Mouse (Mus musculus) frontal cortex, postnatal 36 days (tissue): ENCODE measurements at regions not wholly inside any gene's neighbourhood (a gene's known extent, or its start where the extent isn't known, plus 50 kb on each side); places are given as distances from the start of the nearest gene placed in this dataset.

Source experiments
- DNase-seq, 2 experiments: peaks; one replicate each; pipeline ENCODE4 v3.0.0; 2022; ENCODE audit warnings: low spot score in 2 of 2

DNA sequence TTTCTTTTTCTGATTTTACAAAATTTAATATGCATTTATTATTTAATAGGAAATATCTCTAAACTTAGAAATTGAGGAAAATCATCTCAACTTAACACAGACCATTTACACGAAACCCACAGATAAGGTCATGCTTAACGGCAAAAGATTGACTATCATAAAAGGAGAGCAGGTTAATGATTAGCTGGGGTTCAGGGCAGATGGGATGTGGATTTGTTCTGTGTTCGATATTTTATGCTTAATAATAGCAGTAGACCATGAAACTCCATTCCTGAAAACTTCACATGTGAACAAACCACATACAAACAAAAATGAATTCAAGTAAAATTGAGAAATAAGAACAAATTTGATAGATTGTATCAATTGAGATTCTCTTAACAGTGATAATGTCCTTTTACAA is 160.4 kb upstream of the Serp2 start:
- no peak for DNase-seq

DNA sequence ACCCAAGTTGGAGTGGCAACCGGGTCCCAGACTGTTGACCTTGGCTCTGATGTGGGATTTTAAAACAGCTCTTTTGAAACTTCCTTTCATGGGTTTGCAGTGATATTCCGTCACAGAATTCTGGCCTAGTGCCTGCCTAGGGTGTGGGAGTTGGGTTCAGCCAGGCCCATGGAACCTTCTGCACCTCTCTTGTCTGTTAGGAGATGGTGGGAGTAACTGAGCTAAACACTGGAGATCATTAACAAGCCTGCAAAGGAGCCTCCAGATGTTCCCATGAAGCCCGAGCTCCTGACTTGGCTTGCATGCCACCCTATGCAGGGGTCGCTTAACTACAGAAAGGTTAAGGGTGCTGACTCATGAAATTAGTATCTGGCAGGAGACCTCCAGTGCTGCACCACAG is 158.0 kb upstream of the Serp2 start:
- DNase-seq = no peak

DNA sequence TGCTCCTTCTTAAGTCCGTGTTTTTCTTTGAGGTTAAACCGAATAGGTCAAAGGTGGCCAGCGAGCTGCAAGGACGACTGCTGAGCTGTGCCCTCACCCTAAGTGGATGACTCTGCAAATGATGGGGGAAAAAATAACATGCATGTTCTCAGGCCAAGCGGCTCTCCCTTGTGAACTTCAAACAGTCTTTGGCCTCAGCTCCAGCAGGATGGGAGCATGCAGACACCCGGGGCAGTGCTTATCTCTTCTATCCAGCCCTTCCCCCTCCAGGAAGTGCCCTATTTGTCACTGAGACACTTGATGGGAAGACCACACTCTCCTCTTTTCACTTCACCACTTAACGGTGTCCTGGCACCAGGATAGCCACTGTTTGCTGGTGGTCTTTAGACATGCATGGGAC is 157.3 kb upstream of the Serp2 start:
- no peak for DNase-seq

DNA sequence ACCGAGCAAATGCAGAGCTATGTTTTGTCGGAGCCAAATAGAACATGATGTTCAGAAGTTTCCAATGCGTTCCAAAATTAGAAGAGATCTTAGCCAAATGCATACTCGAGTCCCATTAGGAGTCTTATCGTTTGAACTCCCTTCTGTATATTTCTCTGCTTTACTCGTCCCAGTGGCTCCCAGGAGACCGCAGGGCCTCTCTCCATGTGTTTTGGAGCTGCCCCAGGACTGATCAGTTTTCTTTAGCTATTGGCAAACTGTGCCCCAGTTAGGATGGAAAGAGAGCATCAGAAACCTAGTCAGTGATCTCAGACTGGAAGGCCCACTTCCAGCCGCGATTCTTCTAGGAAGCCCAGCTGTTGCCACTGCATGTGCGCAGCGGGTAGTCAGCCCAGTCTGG is 152.0 kb upstream of the Serp2 start:
- peak; percentile 24 to 38 for DNase-seq

DNA sequence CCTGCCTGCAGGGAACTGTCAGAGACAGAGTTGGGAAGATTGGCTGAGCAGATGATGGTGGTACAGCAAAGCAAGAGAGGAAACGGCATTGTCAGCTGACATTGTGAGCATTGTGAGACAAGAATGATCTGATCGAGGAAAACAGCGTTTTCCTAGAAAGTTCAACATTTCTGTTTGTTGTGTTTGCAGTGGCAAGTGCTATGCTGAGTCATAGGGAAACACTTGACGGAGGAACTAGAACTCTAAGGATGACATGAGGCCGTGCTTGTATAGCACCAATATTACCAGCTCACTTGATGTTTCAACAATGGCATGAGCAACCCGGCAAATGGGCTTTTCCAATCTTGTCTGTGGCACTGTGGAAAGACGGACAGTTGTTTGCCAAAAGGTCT is 146.7 kb upstream of the Serp2 start:
- no peak for DNase-seq

DNA sequence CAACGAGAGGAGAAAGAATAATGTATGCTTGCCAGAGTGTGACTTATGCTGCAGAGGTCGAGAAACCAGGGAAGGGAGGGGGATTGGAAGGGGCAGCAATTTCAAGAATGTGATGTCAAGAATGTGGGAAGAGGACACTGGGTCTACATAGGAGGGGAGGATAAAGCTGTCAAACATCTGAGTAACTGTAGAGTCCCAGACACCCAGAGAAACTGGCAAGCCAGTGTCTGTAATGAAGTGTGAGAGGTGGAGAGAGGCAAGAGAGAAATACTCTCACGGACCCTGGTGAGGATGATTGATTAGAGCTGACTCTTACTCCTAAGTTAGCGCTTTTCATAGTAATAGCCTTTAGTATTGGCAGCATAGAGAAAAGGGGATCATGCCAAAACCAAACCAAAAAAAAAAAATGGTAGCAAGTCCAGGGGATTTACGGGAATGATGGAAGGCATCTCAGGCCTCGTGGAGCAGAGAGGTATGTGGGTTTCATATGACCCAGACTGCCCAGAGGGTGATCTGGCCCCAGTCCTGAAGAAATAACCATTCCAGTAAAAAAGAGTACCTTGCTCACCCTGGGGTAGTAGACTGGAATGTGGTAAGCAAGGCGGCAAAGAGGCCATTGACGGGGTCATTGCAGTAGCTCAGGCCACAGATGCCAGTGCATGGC is 146.2 kb upstream of the Serp2 start:
- no peak for DNase-seq

DNA sequence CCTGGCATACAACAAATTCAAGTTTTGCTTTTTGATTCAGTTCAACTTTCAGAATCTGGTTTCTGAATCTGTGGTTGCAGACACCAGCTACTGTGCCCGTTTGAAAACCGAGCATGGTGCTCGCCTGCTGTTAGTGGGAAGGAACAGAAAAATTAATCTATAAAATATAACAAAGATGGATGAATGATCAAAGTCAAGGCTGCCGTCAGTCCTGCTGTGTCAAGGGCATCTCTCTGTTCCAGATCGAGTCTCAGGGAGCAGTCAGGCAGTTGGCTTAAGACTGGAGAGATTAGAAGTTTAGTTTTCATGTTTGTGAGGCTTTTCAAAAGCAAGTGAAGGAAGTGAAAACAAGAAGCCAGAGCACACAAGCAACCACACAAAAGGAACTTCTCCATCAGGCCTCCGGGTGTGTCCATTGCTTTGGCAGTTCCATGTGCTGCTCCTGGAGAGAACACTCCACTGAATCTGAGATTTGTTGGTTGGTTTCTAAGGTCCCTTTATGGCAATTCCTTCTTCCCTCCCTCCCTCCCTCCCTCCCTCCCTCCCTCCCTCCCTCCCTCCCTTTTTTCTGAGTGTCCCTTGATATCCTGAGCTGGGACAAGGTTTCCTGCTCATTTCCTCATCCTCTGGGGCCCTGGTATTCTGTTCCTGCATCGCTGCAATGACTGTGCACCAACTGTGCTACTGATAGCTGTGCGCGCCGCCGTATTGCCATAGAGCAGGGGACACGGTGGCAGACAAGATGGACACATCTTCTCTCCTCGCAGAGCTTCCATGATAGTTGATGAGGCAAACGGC is 145.4 kb upstream of the Serp2 start:
- DNase-seq = no peak

DNA sequence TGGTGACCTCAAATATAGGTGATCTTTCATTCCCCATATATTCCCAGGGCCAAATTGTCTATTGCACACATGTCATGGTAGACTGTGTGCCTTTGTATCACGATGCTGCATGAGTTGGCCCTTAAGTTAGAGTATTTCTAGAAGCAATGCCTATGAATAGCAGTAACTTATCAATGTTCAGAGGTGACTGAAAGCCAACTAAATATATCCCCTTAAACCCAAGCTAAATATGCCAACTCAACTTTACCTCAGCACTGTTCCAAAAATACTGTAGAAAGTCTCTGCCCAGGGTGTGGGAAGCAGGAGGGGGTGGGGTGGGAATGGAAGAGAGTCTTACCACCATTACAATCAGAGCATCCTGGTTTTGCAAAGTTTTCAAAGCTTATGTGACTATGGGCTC is 144.6 kb upstream of the Serp2 start:
- no peak for DNase-seq

DNA sequence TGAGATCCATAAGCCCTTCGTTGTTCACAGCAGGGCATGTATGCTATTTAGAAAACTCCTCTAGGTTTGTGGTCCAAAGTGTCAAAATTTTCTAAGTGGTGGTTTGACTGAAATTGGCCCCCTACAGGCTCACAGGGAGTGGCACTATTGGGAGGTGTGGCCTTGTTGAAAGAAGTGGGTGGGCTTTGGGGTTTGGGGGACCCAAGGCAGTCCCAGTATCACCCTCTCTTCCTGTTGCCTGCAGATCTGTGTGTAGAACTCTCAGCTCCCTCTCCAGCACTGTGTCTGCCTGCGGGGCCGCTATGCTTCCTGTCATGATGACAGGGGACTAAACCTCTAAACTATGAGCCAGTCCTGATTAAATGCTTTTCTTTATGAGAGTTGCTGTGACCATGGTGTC is 144.1 kb upstream of the Serp2 start:
- no peak for DNase-seq

DNA sequence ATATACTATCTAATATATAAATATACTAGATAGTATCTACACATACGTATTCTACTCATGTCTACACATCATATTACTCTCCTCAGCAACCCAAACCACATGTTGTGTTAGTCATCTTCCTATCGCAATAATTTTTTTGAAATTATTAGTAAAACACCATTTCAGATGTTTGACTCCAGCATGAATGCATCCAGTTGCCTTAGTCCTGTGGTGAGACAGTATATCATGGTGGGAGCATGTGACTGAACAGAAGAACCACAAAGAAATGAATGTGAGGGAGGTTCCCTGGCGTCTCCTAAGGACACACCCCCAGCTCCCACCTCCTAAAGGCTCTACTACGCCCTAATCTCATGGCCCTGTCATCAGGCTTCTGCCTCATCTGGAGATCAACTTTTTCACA is 143.5 kb upstream of the Serp2 start:
- DNase-seq = no peak

DNA sequence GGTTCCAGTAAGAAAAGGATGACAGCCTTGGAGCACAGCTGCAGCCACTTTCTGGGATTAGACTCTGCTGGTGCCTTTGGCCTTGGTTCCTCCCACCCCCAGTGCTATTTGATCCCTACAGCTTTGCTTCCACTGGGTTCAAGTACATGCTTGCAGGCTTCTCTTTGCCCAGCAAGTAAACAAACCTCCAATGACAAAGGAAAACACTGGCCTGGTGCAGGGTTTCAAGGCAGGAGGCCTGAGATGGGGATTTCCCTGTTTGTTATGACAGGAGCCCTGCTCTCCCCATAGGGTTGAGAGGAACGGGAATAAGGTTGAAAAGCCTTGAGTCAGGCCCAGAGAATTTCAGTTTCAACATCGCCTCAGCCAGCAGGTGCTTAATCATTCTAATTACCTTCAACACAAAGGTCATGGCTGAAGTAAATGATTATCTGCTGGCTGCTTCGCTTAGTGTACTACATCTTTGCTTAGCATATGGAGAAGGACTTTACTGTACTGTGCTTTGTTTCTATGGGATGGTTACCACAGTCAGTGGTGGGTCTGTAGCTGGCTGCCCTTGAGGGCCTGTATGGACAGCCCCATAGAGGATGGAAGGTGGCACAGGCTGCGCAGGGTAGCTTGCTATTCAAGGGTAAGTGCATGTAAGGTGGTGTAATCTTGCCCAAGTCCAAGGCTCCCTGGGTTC is 142.2 kb upstream of the Serp2 start:
- no peak for DNase-seq

DNA sequence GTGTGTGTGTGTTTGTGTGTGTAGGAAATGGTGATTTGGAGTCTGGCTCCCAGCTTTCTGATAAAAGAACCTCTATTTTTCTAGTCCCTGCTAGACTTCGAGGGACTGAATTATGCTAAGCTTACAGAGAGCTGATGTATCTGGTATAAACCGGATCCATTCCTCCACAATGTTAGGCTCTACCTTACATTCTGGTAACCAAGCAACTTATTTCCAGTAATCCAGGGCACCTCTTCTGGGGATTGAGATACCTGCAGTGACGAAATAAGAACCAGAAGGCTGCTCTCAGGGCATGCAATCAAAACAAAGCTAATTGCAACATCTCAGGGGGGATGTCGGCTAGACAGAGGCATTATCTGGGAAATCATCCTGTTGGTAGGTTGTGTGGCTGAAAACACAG is 140.0 kb upstream of the Serp2 start:
- no peak for DNase-seq

DNA sequence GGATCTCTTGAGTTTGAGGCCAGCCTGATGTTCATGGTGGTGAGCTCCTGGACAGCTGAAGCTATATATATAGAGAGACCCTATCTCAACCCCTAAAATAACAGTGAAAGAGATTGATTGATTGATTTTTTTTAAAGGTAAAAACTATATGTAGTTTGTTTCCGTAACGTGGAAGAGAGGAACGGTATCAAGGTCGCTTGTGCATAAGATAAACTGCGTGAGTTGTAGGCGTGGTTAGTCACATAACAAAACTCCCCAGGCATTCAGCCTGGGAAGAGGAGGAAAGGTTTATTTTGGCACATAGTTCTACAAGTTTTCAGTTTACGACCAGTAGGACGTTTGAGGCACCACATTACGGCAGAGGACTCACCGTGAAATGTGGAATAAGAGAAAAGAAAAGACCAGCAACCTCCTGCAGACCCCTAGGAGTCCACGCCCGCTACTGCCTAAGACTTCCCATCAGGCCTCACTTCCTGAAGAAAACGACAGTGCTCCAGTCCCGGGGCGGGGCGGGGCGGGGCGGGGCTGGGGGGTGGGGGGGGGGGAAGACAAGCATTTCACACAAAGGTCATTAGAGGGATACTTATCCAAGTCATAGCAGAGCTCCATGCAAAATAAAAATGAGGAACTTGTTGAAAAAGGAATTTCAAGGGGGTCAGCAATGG is 139.1 kb upstream of the Serp2 start:
- DNase-seq = no peak

DNA sequence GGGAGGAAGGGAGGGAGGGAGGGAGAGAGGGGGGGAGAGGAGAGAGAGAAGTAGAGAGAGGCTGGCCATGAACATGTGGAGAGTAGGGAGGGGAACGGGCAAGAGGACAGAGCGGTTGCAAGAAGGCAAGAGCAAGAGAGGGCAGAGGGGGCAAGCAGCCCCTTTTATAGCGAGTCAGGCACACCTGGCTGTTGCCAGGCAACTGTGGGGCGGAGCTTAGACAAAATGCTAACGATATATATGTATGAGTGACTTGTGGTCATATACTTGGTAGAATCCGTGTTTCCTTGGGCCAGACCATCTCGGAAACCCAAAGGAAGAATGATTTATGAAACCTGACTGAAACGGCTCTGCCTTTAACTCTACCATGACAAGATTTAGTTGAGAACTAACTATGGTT is 138.2 kb upstream of the Serp2 start:
- DNase-seq = no peak

DNA sequence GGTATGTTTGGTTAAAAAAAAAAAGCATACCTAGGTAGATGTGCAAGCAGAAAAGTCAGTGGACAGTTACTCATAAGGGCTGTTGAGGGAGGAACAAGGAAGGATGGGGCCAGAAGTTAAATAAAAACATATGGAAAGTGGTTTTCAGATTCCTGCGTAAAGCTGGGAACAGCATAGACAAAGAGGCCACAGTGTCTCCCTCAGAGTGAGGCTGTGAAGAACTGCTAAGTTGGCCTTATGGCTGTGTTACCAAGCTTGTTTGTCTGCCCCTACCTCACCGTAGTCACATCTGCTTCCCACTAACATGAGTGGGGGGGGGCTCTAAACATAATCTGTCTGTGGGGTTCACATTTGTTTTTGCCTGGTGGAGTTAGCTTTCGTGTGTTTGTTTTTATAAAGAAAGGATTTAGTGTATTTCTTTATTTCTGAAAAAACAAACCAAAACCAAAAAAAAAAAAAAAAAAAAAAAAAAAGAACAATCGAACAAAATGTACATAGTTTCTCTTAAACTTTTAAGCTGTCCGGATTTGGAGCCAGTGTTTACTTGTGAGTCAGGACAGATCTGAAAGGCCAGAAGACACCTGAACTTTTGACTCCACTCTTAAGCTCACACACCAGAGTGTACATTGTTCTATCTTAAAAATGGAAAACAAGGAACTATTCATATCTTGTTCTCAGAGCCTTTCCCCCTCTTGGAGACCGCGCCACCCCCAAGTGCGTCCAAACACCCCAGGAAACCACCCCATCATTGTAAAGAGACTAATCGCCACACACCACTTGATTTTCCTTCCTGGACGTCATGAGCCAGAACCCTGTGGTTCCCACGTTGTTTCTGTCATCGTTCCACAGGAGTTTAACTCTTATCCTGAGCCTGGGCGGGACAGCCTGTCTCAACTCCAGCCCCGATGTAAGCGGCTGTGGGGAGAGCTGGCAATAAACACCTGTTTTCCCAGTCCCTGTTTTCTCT is 136.9 kb upstream of the Serp2 start:
- no peak for DNase-seq

DNA sequence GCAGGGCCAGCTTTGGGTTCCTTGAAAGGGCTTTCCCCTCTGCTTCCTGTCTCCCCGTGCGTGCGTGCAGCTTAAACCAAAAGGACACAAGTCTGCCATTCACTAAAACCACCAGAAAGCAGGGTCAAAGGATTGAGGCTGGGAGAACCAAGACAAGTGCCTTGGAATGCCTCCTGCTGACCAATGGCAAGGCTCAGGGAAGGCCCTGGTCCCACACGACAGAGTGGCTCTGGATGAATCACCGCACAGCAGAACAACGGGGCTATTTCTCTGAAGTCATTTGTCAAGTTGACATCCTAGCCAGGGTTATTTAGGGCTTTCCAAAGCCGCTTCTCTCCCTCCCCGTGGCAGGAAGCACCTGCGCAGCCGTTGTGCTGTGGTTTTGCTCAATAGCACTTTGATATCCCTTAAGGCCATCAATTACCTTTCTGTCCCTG is 131.3 kb upstream of the Serp2 start:
- DNase-seq = no peak

DNA sequence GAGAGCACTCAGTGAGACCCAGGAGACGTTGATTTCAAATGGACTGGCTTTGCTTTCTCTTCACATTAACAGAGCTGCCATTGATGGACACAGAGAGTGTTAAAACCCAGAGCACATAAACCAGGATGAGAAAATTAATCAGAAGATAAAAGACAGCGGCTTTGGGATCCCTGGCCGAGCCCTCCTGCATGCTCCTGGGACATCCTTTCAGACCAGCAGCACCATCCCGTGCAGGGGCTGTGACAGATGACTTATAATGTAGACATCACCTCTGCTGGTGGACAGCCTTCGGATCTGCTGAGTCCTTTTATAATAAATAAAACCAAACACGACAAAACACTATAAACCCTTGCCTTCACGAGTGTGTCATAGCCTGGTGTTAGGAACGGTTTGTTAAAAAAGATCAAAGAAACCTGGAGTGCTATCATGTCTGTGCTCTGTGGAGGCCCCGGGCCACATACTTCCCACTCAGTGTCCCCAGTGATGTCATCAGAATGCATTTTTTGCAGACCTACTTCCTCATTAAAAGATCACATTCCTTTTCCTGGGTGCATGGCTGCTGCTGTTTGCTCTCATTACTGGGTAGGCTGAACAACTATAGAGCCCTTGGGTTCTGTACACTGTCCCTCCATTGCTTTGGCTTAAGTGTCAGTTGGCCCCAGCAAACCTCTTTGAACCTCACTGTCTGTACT is 130.2 kb upstream of the Serp2 start:
- DNase-seq = no peak

DNA sequence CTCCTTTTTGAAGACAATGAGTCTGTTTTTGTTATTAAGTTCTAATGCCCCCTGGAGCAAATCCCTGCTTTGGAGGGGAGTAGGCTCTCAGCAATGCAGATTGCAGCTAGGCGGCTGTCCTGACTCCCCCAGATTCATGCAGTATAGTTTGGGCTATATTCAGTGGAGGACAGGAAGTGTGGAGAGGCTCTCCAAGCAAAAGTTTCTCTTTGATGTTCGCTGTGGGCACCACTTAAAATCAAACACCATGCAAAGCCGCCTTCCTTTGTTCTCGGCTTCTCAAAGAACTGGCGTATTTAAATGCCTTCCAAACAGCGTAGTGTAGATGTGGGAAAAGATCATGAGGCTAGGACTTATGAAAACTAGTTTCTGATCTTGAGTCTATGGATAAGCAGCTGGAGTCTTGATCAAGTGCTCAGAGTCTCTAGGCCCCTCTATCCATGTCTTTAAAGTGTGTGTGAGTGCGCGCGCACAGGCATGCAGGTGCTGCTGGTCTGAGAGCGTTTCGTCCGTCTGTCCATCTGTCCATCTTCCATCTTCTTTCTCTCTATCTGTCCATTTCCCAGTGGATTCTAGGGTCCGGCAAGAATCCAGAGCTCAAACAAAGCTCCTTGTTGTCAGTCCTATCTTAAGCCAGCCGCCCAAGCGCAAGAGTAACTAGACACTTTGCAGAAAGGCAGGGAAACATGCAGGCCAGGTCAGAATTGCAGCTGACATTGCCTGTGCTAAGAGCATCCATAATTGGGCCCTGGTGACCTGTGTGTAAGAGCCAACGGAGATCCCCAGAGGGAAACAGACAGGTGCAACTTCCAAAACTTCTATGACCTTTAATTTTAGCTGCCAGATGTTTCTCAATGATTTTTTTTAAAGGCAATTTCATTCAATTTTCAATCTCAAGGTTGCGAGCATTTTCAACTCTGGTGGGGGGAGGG is 129.4 kb upstream of the Serp2 start:
- no peak for DNase-seq

DNA sequence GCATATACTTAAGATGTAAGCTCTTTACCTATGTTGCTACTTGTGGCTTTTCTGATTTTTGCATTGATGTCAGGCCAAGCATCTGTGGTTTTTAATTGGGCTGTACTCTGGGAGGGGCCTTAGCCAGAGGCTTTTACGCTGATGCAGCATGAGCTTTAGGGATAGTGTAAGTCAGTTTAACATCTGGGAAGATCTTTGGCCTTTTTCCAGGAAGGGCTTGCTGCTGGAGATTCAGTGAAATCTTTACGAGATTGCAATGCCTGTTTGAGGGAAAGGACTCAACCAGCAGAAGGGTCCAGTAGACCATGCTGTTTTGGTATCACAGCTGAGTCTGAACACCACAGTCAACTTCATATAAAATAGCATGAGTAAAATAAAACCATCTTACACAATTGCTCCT is 127.6 kb upstream of the Serp2 start:
- no peak for DNase-seq
